Mouse (Mus musculus) MEL (cell line): ENCODE measurements around the gene Plxnb1. TPM values are rescaled to one million over a fixed set of nuclear protein-coding genes. Genes with fewer than 3 reads are reported as not detected.

ENCODE experiments used
- DNase-seq: peaks from one replicate; pipeline ENCODE4 v3.0.0; 2011; ENCODE audit warnings: low read depth, low spot score
- H3K27ac ChIP-seq: 2 replicates; pipeline ENCODE4 v1.5.1; 2012; ENCODE audit warnings: low read depth, mild to moderate bottlenecking, control low read depth, low read length, moderate library complexity; ENCODE audit not compliant: control insufficient read depth
- H3K27me3 ChIP-seq, 2 experiments: fragments of 150-350 bp in 1 of 2; sonication (generic) in 1 of 2; 2 replicates each; pipeline ENCODE4 v1.6.1; 2012; ENCODE audit warnings: low read length in 2 of 2, mild to moderate bottlenecking in 2 of 2, improper control_type of control experiment in 1 of 2, moderate library complexity in 1 of 2; ENCODE audit not compliant: insufficient read depth in 2 of 2, control insufficient read depth in 1 of 2
- H3K36me3 ChIP-seq, 2 experiments: 2 replicates each; pipeline ENCODE4 v1.6.1; 2012 to 2014; ENCODE audit warnings: low read length in 2 of 2, improper control_type of control experiment in 1 of 2, inconsistent platforms in 1 of 2, mild to moderate bottlenecking in 1 of 2; ENCODE audit not compliant: insufficient read depth in 2 of 2, control insufficient read depth in 1 of 2
- H3K4me1 ChIP-seq, 2 experiments: fragments of 150-350 bp in 1 of 2; sonication (generic) in 1 of 2; 2 replicates each; pipeline ENCODE4 v1.6.1; 2012; ENCODE audit warnings: low read length in 2 of 2, improper control_type of control experiment in 1 of 2, mild to moderate bottlenecking in 1 of 2; ENCODE audit not compliant: insufficient read depth in 2 of 2, control insufficient read depth in 1 of 2
- H3K4me3 ChIP-seq, 2 experiments: fragments of 150-350 bp in 1 of 2; sonication (generic) in 1 of 2; 2 replicates each; pipeline ENCODE4 v1.5.1; 2012; ENCODE audit warnings: low read depth in 2 of 2, low read length in 2 of 2, mild to moderate bottlenecking in 2 of 2, moderate library complexity in 2 of 2, control low read depth in 1 of 2, improper control_type of control experiment in 1 of 2; ENCODE audit not compliant: control insufficient read depth in 1 of 2, insufficient read depth in 1 of 2
- H3K79me2 ChIP-seq: 2 replicates; pipeline ENCODE4 v1.6.1; 2012; ENCODE audit warnings: mild to moderate bottlenecking, low read length, moderate library complexity; ENCODE audit not compliant: control insufficient read depth, poor library complexity, insufficient read depth
- H3K9ac ChIP-seq: 2 replicates; pipeline ENCODE4 v1.6.1; 2012; ENCODE audit warnings: low read depth, mild to moderate bottlenecking, control low read depth, low read length, moderate library complexity; ENCODE audit not compliant: control insufficient read depth, poor library complexity, severe bottlenecking
- H3K9me3 ChIP-seq: fragments of 150-350 bp; sonication (generic); replicated peaks from 2 replicates; pipeline ENCODE4 v1.6.1; 2012; ENCODE audit warnings: mild to moderate bottlenecking, low read length, improper control_type of control experiment, moderate library complexity; ENCODE audit not compliant: insufficient read depth
- CHD2 ChIP-seq: IDR thresholded peaks from 2 replicates; pipeline ENCODE4 v1.6.1; 2011; ENCODE audit warnings: low read length, improper control_type of control experiment
- GABPA ChIP-seq: IDR thresholded peaks from 2 replicates; pipeline ENCODE4 v1.6.1; 2012; ENCODE audit warnings: low read depth, mild to moderate bottlenecking, inconsistent platforms, low read length, improper control_type of control experiment, moderate library complexity
- GATA1 ChIP-seq: IDR thresholded peaks from 2 replicates; pipeline ENCODE4 v1.6.1; 2011; ENCODE audit warnings: low read depth, low read length, improper control_type of control experiment
- KAT2A ChIP-seq: conservative IDR thresholded peaks from 2 replicates; pipeline ENCODE4 v1.6.1; 2012; ENCODE audit warnings: low read depth, low read length, improper control_type of control experiment, inconsistent platforms
- MEF2A ChIP-seq: IDR thresholded peaks from 2 replicates; pipeline ENCODE4 v1.6.1; 2014; ENCODE audit warnings: low read depth, mild to moderate bottlenecking, inconsistent platforms, low read length, improper control_type of control experiment; ENCODE audit not compliant: poor library complexity, insufficient replicate concordance, severe bottlenecking; ENCODE audit errors: extremely low read depth
- MYC ChIP-seq: IDR thresholded peaks from 2 replicates; pipeline ENCODE4 v1.6.1; 2011; ENCODE audit warnings: low read depth, mild to moderate bottlenecking, low read length, improper control_type of control experiment, moderate library complexity
- POLR2AphosphoS2 ChIP-seq: IDR thresholded peaks from 2 replicates; pipeline ENCODE4 v1.6.1; 2011; ENCODE audit warnings: low read length, improper control_type of control experiment
- POLR2AphosphoS5 ChIP-seq: IDR thresholded peaks from 2 replicates; pipeline ENCODE4 v1.6.1; 2012; ENCODE audit warnings: low read depth, borderline replicate concordance, mild to moderate bottlenecking, inconsistent platforms, low read length, moderate library complexity, mixed read lengths
- TAL1 ChIP-seq: IDR thresholded peaks from 2 replicates; pipeline ENCODE4 v1.6.1; 2012; ENCODE audit warnings: mild to moderate bottlenecking, inconsistent platforms, low read length, moderate library complexity, mixed read lengths
- USF2 ChIP-seq, 2 experiments: IDR thresholded peaks; 2 replicates each; pipeline ENCODE4 v1.6.1; 2011 to 2012; ENCODE audit warnings: improper control_type of control experiment in 2 of 2, low read length in 2 of 2, borderline replicate concordance in 1 of 2, inconsistent platforms in 1 of 2, low read depth in 1 of 2, mild to moderate bottlenecking in 1 of 2; ENCODE audit not compliant: insufficient read depth in 1 of 2
- ZKSCAN1 ChIP-seq: IDR thresholded peaks from 2 replicates; pipeline ENCODE4 v1.6.1; 2012; ENCODE audit warnings: low read depth, mild to moderate bottlenecking, inconsistent platforms, low read length, improper control_type of control experiment, moderate library complexity
- polyA plus RNA-seq, 2 experiments: library from polyadenylated mRNA; stranded (reverse) in 1 of 2; unstranded in 1 of 2; fragments of >175 nt in 1 of 2; fragments of >200 nt in 1 of 2; gene quantifications; 2 replicates each; pipeline versions ENCODE4 v1.2.1 to v1.2.4; 2012; ENCODE audit warnings: low replicate concordance in 2 of 2, low read depth in 1 of 2; ENCODE audit not compliant: insufficient read length in 2 of 2, insufficient read depth in 1 of 2, missing spikeins in 1 of 2
- total RNA-seq: library from RNA; depleted of rRNA; stranded (reverse); fragments of 300-350 nt; gene quantifications from 2 replicates; pipeline ENCODE4 v1.2.3, GENCODE M21; 2012

The Plxnb1 gene
- total and polyA plus RNA-seq, 3 experiments, result 0.07 TPM; not detected in 2

- H3K9ac ChIP-seq, result no peak overlapping the region
- TF ChIP-seq CHD2 (no peak), GABPA (no peak)
- TF ChIP-seq, all 39 proteins: peak for 0
- no peaks in the 10 kb centered on the region; a peak in 1 of 4 replicates for H3K27me3 ChIP-seq
- peaks cover 2 to 14% of the 10 kb centered on the region in 2 experiments; a peak in 3 of 4 replicates for H3K4me1 ChIP-seq
- peaks cover 0 to 4% of the 10 kb centered on the region in 2 experiments; a peak in 2 of 4 replicates for H3K36me3 ChIP-seq
- no peak overlapping the region for H3K27ac ChIP-seq
- H3K79me2 ChIP-seq, result no peaks in the 10 kb centered on the region
- no peaks in the 10 kb centered on the region for H3K9me3 ChIP-seq
- peak; percentile 54 for DNase-seq
- H3K4me3 ChIP-seq, result no peak overlapping the region
These were observed 28.1 kb downstream of the Plxnb1 start for GRCm38 (mm10) chr9:109123266-109123665.

- H3K4me3 ChIP-seq, result no peak overlapping the region
- peaks cover 0 to 4% of the 10 kb centered on the region in 2 experiments; a peak in 2 of 4 replicates for H3K36me3 ChIP-seq
- no peaks in the 10 kb centered on the region for H3K79me2 ChIP-seq
- no peak overlapping the region for H3K9ac ChIP-seq
- H3K27ac ChIP-seq, result no peak overlapping the region
- TF ChIP-seq MYC (no peak), GATA1 (no peak), USF2 (IDR thresholded peaks at IDR 0.05; ENCODE audit: borderline replicate concordance in 1 of 2, insufficient read depth in 1 of 2, low read depth in 1 of 2, low read length in 2 of 2) (no peak), POLR2AphosphoS5 (no peak), ZKSCAN1 (no peak)
- no peaks in the 10 kb centered on the region for H3K9me3 ChIP-seq
- H3K27me3 ChIP-seq, result no peaks in the 10 kb centered on the region; a peak in 1 of 4 replicates
- H3K4me1 ChIP-seq, result peaks cover 2 to 14% of the 10 kb centered on the region in 2 experiments; a peak in 3 of 4 replicates
- DNase-seq, result peak; percentile 9
These were observed 29.0 kb downstream of the Plxnb1 start for GRCm38 (mm10) chr9:109124164-109124563.

- peaks cover 0 to 4% of the 10 kb centered on the region in 2 experiments; a peak in 2 of 4 replicates for H3K36me3 ChIP-seq
- no peak overlapping the region for H3K27ac ChIP-seq
- H3K4me3 ChIP-seq, result no peak overlapping the region
- TF ChIP-seq KAT2A (no peak), TAL1 (no peak), MEF2A (no peak), POLR2AphosphoS2 (no peak)
- H3K4me1 ChIP-seq, result peaks cover 2 to 14% of the 10 kb centered on the region in 2 experiments; a peak in 3 of 4 replicates
- peaks cover 0 to 3% of the 10 kb centered on the region in 2 experiments; a peak in 2 of 4 replicates for H3K27me3 ChIP-seq
- no peaks in the 10 kb centered on the region for H3K9me3 ChIP-seq
- no peak overlapping the region for H3K9ac ChIP-seq
- no peaks in the 10 kb centered on the region for H3K79me2 ChIP-seq
- DNase-seq, result no peak
These were observed 29.9 kb downstream of the Plxnb1 start for GRCm38 (mm10) chr9:109125043-109125442.
